Mouse (Mus musculus) spleen, postnatal 14 days (tissue): ENCODE data around the gene St5.

Experiments
- DNase-seq, 2 experiments: peaks; one replicate each; pipeline ENCODE4 v3.0.0; 2021 to 2022; ENCODE audit warnings: low spot score in 2 of 2

The St5 gene

DNA sequence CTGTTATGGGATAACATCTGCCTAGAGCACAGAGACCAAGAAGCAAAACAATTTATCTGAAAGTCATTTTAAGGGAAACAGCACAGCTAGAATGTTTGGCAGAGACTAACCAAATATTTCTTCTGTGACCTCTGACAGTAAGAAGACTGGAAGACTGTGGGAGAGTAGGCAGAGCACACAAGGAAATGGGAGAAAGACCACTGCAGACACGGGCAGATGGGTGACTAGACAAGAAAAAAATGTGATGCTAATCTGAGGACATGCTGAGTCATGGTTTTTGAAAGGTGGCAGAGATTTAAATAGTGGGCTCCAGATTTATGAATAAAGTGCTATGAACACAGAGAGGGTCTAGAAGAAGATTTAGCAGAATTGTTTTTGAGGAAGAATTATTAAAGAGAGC, 61.4 kb downstream of the St5 start:
- no peak for DNase-seq

DNA sequence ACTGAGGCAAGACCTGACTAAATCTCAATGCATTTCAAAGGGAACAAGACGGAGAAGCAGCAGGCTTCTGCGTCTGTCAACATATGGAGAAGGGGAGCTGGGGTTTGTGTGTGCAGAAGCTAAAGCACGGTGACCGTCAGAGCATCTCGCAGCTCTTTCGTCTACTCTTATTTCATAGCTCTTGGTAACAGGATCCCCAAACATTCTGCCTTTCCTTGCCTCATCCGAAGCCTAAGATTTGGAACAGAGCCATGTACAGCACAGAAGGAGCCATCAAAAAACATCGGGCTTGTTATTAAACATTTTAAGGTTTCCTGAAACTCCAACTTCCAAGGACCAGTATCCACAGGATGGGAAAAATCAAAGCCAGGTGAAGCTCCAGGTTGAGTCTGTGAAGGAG, 62.3 kb downstream of the St5 start:
- no peak for DNase-seq

DNA sequence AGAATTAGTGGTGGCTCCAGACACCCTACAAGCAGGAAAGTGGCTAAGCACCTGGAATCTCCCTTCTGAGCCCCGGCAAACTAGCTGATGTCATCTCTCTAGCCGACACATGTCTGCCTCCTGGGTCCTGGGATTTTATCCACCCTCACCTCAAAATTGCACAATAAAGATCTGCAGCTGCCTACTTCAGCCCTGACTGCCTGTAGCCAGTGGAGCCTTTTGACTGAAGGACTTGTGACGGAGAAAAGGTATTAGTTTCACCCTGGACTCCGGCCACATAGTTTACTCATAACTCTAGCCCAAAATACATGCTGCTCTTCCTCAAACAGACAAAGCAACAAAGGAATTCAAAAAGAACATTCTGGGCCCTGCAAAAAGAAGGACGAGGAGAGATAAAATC, 66.0 kb downstream of the St5 start:
- no peak for DNase-seq

DNA sequence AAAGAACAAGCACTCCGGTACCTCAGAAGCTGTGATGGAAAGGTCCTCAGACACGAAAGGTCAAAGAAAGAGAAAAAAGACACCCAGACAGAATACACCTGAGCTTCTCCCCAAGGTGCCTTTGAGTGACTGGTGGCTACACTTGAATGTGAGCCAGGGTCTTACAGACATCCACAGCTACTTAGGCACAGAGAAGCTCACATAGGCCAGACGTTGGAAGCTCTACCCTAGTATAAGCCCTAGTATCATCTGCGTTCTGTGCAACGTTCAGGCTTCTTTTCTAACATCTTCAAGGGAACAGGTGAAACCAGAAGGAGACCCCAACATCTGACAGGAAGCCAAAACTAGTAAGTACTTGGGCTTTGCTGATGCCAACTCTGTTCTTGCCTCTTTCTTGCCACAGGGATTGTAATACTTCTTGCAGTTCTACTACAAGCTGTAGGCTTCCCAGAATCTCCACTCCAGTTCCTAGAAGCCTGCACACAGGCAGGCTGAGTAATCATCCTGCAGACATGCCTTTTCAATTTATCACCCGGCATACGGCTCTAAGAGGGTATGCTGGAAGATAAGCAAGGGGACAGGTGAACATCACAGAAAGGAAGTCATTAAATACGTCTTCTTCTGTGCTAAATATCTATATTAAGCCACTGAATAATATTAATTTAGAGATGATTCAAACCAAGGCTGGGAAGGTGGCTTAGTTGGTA, 67.2 kb downstream of the St5 start:
- no peak for DNase-seq

DNA sequence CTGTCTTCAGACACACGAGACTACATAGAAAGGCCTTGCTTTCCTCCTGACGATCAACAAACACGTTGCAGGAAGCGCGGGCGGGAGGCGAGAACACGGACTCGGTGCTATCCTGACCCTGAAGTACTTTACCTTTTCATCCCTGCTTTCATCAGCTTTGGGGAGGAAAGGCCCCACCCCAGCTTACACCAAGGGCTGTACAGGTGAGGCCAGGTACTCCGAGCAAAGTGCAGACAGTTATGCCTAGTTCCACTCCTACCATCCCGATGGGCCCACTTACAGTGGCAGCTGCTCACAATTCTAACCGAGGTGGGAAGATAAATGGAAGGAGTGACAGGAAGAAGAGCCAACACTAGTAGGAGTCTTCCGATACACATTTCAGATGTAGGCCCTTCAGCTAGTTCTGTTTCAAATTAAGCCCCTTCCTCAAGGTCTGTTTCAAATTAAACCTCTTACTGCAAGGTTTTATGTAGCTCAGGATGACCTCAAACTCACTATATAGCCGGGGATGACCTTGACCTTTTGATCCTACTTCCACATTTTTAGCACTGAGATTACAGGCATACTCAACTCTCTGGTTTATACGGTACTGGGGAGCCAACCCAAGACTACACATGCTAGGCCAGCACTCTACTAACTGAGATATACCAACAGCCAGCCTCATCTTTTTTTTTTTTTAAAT, 69.9 kb downstream of the St5 start:
- DNase-seq, result no peak

DNA sequence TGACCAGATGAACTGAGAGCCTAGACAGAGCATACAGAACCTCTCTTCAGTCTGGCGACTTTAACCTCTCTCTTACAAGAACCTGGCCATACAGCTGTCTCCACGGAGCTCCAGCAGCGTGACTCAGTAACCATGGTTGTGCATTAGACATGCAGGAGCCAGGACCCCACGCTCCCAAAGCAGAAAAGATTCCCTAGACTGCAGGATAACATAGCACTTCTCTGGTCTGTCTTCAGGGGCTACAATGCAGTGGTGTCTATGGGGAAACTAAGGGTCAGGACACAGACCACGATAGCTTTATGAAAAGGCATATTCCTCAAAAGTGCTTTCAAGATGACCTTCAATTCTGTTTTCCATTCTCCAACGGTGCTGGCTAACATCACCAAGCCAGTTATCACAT, 72.1 kb downstream of the St5 start:
- no peak for DNase-seq

DNA sequence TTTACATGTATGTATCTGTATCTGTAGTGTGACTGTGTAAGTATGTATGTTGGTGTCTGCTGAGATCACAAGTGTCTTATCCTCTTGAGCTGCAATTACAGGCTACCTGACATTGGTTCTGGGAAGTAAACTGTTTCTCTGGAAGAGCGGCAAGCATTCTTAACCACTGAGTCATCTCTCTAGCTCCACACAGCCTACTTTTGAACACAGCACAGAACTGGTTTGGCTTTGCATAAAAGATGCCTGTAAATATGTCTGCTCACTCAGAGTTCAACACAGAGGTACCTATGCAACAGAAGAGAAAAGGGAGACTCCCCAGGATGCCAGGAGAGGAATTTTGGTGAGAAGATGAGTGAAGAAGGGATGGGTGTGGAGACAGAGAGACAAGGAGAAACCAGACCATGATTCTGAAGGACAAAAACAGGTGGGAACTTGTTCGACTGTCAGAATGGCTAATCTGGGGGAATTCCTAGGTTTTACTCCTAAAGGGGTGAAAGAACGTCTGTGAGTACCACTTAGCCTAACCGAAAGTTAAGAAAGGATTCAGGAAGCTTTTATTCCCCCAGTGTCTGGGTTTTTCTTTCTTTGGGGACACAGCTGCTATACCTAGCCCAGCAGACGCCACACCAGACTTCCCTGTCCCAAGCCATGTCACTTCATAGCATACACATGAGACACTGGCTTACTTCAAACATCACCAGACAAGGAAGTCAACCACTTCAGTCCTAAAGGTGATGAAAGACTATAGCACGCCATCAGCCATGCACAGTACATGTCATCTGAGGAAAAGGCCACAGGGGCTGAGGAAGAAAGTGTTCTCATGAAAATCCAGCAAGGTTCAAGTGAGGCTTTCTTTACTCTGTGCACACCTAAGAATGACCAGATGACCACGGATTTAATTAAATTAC, 73.3 kb downstream of the St5 start:
- DNase-seq, result no peak

DNA sequence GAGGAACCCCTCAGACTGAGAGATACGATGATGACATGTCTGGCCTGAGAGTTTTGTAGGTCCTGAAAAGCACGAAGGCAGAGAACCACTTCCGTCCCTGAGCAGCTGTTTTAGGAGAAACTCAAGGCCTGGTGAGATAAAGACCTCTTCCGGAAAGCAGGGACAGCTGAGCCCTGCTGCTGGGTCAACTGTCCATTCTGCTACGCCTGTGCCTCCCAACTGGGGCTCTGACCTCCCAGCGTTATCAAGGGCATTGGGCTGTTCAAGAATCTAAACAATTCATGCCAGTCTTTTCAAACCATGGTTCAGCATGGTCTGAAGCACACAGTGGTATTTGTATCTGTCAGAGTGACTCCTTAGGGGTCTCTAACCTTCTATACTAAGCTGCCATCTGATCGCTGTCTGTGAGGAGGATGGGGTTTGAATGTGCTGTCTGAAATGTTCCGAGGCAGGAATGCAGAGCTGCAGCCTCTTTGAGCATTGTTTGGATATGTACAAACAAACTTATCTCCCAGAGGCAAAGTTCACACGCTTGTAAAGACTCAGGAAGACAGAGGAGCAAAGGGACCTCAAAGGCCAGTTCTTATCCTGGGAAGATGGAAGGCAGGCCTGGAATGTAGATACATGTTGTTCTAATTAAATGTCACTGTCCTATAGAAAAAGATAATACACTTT, 74.3 kb downstream of the St5 start:
- no peak for DNase-seq

DNA sequence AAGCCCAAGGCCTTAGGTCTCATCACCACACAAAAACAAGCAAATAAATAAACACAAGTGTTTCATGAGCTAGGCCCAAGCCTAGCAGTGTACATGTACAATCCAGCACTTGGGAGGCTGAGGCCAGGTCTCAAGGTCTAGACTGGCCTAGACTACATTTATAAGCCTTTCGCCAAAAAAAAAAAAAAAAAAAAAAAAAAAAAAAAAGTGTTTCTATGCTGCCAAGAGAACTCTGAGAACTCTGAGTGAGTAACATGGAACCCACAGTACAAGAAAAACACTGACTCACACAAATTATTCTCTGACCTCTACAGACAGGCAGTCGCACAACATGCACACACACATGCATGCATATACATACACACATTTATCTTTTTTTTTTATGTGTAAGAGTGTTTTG, 75.6 kb downstream of the St5 start:
- DNase-seq, result no peak

DNA sequence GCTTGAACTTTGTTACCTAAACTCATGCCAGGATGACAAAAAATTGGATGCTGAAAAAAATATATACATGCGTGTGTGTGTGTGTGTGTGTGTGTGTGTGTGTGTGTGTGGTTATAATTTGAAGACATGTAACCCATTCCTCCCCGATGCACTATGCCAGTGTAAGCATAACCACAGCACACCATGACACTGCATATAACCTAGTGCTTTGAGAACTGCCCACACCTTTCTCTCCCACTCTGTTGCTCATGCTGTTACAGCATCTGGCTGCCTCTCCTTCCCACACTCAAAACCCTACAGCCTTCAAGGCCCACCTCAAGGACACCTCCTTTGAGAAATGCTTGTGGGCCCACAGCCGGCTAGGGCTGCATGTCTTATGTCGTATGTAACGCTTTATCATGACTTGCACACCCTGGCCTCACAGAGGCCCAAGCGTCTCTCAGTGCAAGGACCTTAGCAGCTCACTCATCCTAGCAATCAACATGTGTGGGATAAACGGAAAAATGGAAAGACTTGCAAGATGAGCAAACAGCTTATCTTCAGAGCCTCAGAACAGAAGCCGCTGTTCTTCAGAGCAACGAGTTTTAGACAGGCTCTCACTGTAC, 81.1 kb downstream of the St5 start:
- no peak for DNase-seq

DNA sequence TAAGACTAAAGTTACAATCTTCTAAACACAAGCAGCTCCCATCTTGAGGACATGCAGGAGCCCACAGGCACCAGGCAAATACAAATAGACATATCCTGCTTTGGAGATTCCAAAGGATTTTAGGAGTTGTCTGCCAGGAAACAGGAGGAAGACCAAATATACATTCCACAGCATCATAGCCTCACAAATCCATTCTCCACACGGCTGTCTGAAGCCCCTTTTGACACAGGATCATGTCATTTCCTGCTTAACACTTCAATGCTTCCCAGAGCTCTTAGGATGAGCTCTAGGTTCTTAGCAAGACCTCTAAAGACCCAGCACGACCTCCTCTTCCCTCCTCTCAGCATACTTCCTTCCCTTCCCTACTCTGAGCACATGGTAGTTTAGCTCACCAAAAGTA, 82.4 kb downstream of the St5 start:
- DNase-seq, result no peak

DNA sequence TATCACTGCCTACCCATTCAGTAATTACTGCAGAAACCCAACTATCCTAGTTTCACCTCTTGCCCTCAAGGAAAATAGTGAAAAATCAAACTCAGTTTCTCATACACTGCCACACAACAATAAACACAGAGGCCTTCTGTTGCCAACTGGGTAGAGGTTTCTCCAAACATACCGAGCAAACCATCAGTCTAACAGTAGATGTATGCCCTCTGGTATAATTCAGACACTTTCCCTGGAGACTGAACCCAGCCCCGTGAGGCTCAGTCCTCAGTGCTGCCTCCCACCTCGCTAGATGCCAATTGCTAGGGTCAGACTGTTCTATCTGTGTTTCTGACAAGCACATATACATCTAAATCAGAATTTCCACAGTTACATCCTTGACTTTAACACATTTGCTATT, 83.1 kb downstream of the St5 start:
- no peak for DNase-seq

DNA sequence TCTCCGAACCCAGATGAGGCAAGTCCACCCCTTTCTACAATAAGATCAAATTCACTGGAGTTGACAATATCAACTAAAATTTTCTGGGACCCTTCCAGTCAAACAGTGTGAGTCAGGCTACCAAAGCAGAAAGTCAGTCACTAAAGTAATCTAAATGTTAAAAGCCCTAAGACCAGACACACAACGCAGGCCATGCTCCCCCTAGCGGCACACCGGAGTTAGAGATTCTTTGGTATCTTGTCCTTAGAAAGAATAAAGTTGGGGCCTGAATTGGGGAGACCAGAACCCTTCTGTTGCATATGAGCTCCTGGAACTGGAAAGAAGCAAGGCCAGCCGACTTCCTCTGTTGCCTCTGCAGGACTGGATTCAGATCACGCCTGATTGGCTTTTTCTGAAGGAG, 84.7 kb downstream of the St5 start:
- peak; percentile 59 to 74 for DNase-seq

DNA sequence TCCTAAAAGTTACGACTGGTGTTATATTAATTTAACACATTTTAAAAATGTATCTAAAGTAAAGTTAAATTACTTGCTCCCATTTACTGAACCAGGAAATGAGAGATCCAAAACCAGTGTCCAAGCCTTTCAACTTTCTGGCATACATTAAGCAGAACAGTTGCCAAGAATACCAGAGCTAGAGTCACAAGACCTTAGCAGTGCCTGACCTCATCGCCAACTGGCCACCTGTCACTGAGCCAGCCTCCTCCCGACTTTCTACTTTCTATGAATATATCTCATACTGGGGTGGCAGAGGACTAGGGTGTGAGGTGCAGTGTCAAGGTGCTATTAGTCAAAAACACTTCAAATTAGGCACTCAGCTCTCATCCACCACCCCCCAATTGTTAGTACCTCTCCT, 85.6 kb downstream of the St5 start:
- DNase-seq, result no peak

DNA sequence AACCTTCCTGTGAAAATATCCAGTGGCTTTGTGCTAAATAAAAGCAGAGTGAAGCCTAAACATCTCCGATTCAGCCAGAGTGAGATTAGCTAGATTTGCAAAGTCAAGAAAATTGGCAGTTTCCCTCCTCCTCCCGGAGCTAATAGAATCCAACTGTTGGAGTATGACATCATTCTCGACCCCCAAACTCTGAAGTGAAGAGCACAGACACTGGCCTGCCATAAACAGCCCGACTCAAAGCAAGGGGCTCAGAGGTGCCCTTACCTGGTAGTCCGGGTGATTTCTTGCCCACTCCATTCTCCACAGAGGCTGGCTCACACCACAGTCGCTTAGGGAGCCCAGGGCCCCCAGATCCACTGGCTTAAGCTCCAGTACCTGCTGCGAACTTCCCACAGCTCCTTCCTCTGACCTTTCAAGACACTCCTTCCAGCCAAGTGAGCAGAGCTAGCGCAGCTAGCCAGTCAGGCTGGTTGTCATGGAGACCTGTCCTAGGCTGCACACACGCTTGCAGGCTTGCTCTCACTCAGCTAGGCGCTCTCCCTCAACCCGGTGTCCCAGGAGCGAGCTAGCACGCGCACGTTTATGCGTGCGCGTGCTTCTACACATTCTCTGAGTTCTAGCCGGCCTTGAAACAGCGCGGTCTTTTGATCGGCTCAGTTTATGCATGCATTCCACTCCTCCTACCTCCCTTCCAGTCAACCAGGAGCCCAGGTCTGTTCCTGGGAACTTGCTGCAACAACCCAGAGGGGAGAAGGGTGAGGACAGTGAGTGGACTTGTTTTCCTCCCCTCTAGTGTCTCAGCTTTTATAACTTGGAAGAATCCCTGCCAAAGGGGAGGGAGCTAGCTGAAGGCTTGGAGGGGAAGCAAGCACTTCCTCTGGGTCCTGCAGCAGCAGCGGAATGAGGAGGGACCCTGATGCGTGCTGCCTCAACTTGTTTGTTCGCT, 87.1 kb downstream of the St5 start:
- DNase-seq, result peak in 1 of 2 experiments; percentile 43

DNA sequence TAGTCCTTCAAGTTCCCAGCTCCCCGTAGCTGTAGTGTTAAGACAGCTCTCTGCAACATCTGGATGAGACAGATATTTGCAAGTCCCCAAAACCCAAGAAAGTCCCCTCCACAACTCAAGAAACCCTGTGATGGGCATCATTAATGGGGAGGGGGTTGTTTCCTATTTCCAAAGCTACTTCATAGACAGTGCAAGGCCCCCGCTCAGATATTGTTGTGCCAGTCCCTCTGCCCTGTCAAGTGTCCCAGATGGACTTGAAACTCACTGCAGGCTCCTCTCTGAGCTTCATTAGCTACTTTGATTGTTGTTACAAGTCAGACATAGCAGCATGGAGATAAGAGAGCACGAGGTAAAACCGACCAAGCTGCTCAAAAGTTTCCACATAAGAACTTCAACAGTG, 87.8 kb downstream of the St5 start:
- DNase-seq, result no peak

DNA sequence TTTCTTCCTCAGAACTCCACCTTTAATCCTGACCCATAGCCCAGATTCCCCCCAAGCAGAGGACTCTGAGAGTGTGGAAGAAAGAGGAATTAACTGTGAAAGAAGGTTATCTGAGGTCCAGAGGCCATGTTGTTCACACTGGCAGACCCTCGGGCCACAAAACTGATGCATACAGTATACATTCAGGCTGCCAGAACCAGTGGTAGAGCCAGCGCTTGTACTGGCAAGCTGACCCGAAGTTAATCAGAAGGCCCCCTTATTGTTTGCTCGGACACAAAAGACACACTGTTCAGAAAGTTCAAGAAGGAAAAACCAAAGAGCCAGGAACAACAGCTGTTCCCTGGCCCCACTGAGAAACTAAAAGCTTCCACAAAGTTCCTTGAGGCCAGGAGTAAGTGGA, 88.5 kb downstream of the St5 start:
- DNase-seq, result no peak

DNA sequence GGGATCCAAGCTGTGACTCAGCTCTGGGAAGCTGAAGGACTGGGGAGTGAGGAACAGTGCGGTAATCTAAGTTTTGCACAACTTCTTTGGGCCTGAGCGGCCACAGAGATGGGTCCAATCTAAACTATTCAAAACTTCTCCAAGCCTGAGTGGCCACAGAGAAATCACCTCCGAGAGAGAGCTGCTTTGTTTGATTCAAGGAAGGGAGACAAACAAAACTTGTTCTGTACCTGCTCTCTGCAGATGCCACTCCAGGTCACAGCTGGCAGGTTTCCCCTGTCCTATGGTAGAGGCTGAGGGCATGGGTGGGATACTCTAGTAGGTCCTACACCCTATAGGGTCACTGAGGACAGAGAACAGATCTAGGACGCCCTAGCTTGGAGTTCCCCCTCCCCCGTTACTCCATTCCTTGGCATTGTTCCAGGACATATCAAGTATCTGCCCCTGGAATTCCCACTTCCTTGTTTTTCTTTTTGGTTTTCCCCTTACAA, 89.8 kb downstream of the St5 start:
- DNase-seq, result no peak

DNA sequence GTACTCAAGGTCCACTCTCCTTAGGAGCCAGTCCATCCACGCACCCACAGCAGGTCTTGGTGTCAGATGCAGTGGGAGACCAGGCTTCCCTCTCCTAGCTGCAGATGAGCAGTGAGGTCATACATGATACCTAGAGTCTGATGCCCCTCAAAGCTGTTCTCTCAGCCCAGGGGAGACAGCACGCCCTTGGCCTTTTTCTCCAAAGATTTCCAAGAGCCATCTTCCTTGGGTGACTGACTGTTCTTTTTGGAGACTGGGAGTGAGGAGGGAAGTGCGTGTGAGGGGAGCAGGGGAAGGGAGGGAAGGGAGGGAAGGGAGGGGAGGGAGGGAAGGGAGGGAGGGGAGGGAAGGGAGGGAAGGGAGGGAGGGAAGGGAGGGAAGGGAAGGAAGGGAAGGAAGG, 90.4 kb downstream of the St5 start:
- DNase-seq, result no peak

DNA sequence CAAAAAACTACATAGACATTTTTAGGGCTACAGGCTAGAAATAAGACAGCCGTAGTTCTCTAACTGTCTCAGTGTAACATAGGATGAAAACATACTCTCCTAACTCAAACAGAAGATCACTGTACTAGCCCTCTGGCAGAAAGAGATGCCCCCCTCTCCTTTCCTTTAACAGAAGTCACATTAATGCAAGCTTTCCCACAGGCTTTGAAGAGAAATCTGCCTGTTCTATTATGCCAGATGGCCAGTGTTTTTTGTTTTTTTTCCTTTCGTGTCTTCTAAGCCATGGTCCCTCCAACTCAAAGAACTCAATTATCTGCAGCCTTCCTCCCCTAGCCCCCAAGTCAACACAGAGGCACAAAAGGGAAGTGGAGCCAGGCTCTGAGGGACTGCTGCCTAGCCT, 90.9 kb downstream of the St5 start:
- no peak for DNase-seq
